Mouse (Mus musculus) limb, embryonic 11.5 days (tissue): ENCODE data around the gene Pomt2. TPM values are rescaled to one million over a fixed set of nuclear protein-coding genes. Genes with fewer than 3 reads are reported as not detected.

Experiments
- ATAC-seq: fragments of 200-750 bp; cut with Nextera tagmentation; 2 replicates; pipeline ENCODE4 v1.8.0; 2017; ENCODE audit warnings: low read depth; ENCODE audit not compliant: insufficient number of reproducible peaks, low FRiP score, low TSS enrichment
- DNase-seq: peaks from one replicate; pipeline ENCODE4 v3.0.0-alpha.2; 2015; ENCODE audit warnings: low spot score
- H3K27ac ChIP-seq: fragments of 300-500 bp; sonication (generic); replicated peaks from 2 replicates; pipeline ENCODE4 v1.5.1; 2014; ENCODE audit warnings: low read depth, mild to moderate bottlenecking, low read length
- H3K27me3 ChIP-seq: fragments of 300-500 bp; sonication (generic); 2 replicates; pipeline ENCODE4 v1.6.1; 2014; ENCODE audit warnings: mild to moderate bottlenecking, low read length, mixed read lengths; ENCODE audit not compliant: control insufficient read depth, insufficient read depth
- H3K36me3 ChIP-seq: fragments of 300-500 bp; sonication (generic); 2 replicates; pipeline ENCODE4 v1.6.1; 2014; ENCODE audit warnings: mild to moderate bottlenecking, low read length, moderate library complexity, mixed read lengths; ENCODE audit not compliant: control insufficient read depth, insufficient read depth
- H3K4me1 ChIP-seq: fragments of 300-500 bp; sonication (generic); 2 replicates; pipeline ENCODE4 v1.6.1; 2014; ENCODE audit warnings: low read length, mixed read lengths; ENCODE audit not compliant: control insufficient read depth, insufficient read depth
- H3K4me2 ChIP-seq: fragments of 300-500 bp; sonication (generic); 2 replicates; pipeline ENCODE4 v1.6.1; 2014; ENCODE audit warnings: low read depth, mild to moderate bottlenecking, moderate library complexity; ENCODE audit not compliant: severe bottlenecking
- H3K4me3 ChIP-seq: fragments of 300-500 bp; sonication (generic); 2 replicates; pipeline ENCODE4 v1.5.1; 2014; ENCODE audit warnings: low read depth, low read length
- H3K9ac ChIP-seq: fragments of 300-500 bp; sonication (generic); 2 replicates; pipeline ENCODE4 v1.6.1; 2014; ENCODE audit warnings: mild to moderate bottlenecking, low read length
- H3K9me3 ChIP-seq: fragments of 300-500 bp; sonication (generic); 2 replicates; pipeline ENCODE4 v1.6.1; 2016; ENCODE audit warnings: low read length; ENCODE audit not compliant: control insufficient read depth
- WGBS: fragments of 180-500 bp; shearing (Covaris S2); extraction: QIAGEN DNeasy Blood & Tissue Kit; methylation state at CpG from one replicate; pipeline ENCODE4 v1.1.7; 2014; 5-methylcytosine and 5-hydroxymethylcytosine counted together
- polyA plus RNA-seq: library from polyadenylated mRNA; unstranded; fragments of >200 nt; fragmentation: Nextera tagmentation; extraction: Ambion mirVana; gene quantifications from 2 replicates; pipeline ENCODE4 v1.2.1, GENCODE M21; 2014

The Pomt2 gene
- polyA plus RNA-seq = 15.4 and 16.7 TPM in 2 replicates

DNA sequence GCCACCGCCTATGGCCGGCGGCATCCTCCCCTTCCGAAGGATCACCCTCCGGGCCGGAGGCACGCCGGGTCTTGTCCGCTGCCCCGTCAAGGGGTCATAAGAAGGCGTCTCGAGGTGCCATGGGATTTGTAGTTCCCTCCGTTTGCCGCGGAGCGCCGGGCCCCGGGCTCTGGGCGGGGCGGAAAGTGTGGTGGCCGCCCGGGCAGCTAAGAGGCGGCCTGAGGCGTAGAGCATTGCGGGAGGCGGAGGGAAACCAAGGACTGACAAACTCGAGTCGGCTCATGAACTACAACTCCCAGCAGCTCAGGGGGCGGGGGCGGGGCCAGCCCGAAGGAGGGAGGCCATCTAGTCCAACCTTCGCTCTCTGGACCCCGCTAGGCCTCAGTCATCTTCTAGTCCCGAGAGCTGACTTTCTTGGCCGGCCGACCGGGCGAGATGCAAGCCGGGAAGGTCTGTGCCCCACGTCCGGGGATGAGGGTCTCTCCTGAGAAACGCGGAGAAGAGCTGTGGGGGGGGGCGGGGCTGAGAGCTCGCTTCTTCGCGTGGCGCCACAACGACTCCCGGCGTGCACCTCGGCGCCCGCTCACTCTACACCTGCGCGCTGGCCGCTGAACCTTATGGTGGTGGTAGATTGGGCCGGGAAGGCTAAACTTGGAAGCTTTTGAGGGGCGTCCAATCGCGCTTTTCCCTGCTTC lies at the start of gene Pomt2:
TSS of gene Pomt2 (minus strand) at position 574 of the 695 bp plus-strand sequence.
- H3K27ac ChIP-seq = peak within 1 kb of the TSS; percentile 93
- peak within 1 kb of the TSS; percentile 51 for H3K4me2 ChIP-seq
- ATAC-seq (peak; percentile 95), DNase-seq (peak; percentile 92)
- peaks cover 10% of the 10 kb centered on the region; the same call in 1 of the 2 replicates for H3K4me1 ChIP-seq
- no peaks in the 10 kb centered on the region for H3K27me3 ChIP-seq
- H3K9me3 ChIP-seq = no peaks in the 10 kb centered on the region; the same call in 1 of the 2 replicates
- H3K36me3 ChIP-seq = peaks cover 4% of the 10 kb centered on the region; the same call in 1 of the 2 replicates
- H3K9ac ChIP-seq = peak within 1 kb of the TSS; percentile 75
- peak within 1 kb of the TSS; percentile 89 for H3K4me3 ChIP-seq
- under 1% methylated on average over 61 of the region's 61 CpGs for WGBS

GRCm38 (mm10) chr12:87196310-87196709 lies 48.5 kb upstream of the Pomt2 start:
- Histone ChIP-seq H3K4me3 (no peak overlapping the region), H3K9me3 (no peaks in the 10 kb centered on the region), H3K36me3 (no peaks in the 10 kb centered on the region), H3K27ac (no peak overlapping the region), H3K9ac (no peak overlapping the region), H3K4me2 (no peak overlapping the region), H3K4me1 (no peaks in the 10 kb centered on the region), H3K27me3 (no peaks in the 10 kb centered on the region)
- ATAC-seq (no peak), DNase-seq (no peak)

DNA sequence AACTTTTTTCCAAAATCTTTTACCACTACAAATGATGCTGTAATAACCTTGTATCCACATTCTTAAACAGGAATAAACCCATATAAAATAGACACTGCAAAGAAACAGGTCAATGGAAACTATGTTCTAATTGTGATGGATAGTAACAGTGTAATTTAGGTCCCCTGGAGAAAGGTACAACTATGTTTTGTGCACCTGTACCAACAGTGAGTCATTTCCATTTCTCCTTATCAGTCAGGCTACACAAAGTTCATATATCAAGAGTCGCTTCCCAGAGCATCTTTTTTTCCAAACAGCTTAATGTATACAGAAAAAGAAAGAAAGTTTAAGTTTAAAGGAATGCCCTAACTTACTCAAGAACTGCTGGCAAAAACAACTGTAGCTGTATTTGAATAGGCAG lies 47.3 kb upstream of the Pomt2 start:
- WGBS = 86% methylated on average over 1 of the region's 1 CpGs

GRCm38 (mm10) chr12:87193008-87193407 lies 45.2 kb upstream of the Pomt2 start:
- no peaks in the 10 kb centered on the region for H3K9me3 ChIP-seq
- no peak overlapping the region for H3K4me3 ChIP-seq
- H3K4me1 ChIP-seq = no peaks in the 10 kb centered on the region
- DNase-seq (no peak), ATAC-seq (no peak)
- H3K9ac ChIP-seq = no peak overlapping the region
- H3K27me3 ChIP-seq = no peaks in the 10 kb centered on the region
- no peak overlapping the region for H3K27ac ChIP-seq
- 91% methylated on average over 3 of the region's 3 CpGs for WGBS
- H3K36me3 ChIP-seq = no peaks in the 10 kb centered on the region
- H3K4me2 ChIP-seq = no peak overlapping the region

More for the DNA sequence above, 47.3 kb upstream of the Pomt2 start:
- no peak overlapping the region for H3K27ac ChIP-seq
- no peak for DNase-seq
- H3K9me3 ChIP-seq = no peaks in the 10 kb centered on the region
- no peak for ATAC-seq
- no peaks in the 10 kb centered on the region for H3K27me3 ChIP-seq
- H3K4me3 ChIP-seq = no peak overlapping the region
- H3K36me3 ChIP-seq = no peaks in the 10 kb centered on the region
- no peak overlapping the region for H3K4me2 ChIP-seq
- H3K4me1 ChIP-seq = no peaks in the 10 kb centered on the region
- no peak overlapping the region for H3K9ac ChIP-seq

- peaks cover 10% of the 10 kb centered on the region for H3K4me1 ChIP-seq
- H3K36me3 ChIP-seq = no peaks in the 10 kb centered on the region; the same call in 1 of the 2 replicates
- 90% methylated on average over 4 of the region's 4 CpGs for WGBS
- H3K27ac ChIP-seq = no peak overlapping the region
- H3K9me3 ChIP-seq = no peaks in the 10 kb centered on the region
- ATAC-seq (no peak), DNase-seq (no peak)
- H3K27me3 ChIP-seq = no peaks in the 10 kb centered on the region
- no peak overlapping the region for H3K4me3 ChIP-seq
- no peak overlapping the region for H3K4me2 ChIP-seq
- no peak overlapping the region for H3K9ac ChIP-seq
Measured at GRCm38 (mm10) chr12:87177631-87178030, 29.9 kb upstream of the Pomt2 start.

DNA sequence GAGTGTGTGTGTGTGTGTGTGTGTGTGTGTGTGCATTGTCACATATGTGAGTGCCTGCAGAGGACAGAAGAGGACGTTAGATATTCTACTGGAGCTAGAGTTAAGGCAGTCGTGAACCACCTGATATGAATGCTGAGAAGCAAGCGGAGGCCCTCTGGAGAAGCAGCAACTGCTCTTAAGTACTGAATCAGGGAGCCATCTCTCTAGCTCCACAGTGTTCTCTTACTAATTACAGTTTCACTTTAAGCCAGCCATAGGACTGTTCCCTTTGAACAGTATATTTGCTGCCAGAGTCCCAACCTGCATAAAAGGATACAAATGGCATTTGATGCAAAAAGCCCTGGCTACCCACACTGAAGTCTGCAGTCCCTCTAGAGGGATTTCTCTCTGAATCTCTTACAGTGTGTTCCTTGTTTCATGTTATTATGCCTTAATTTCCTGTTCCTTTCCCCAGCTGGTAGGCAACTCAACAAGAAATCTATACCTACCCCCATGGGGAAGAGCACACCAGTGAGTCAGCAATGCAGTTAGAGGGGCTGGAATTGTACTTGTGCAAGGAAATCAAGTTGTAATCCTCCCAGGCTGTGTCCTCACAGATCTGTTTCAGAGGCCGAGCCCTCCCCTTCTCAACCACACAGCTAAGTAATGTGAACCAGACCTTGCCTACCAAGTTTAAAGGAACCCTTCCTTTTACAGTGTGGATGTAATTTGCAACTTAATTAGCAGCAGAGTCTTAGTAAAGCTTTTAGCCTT lies 27.6 kb upstream of the Pomt2 start:
- DNase-seq = peak; percentile 44
- Histone ChIP-seq H3K27ac (peak overlapping the region; percentile 48; the same call in 1 of the 2 replicates), H3K36me3 (no peaks in the 10 kb centered on the region; the same call in 1 of the 2 replicates), H3K4me2 (no peak overlapping the region; the same call in 1 of the 2 replicates), H3K9ac (no peak overlapping the region), H3K27me3 (no peaks in the 10 kb centered on the region), H3K4me1 (peaks cover 10% of the 10 kb centered on the region), H3K4me3 (no peak overlapping the region), H3K9me3 (no peaks in the 10 kb centered on the region)
- 54% methylated on average over 4 of the region's 4 CpGs for WGBS
- peak; percentile 73 for ATAC-seq

DNA sequence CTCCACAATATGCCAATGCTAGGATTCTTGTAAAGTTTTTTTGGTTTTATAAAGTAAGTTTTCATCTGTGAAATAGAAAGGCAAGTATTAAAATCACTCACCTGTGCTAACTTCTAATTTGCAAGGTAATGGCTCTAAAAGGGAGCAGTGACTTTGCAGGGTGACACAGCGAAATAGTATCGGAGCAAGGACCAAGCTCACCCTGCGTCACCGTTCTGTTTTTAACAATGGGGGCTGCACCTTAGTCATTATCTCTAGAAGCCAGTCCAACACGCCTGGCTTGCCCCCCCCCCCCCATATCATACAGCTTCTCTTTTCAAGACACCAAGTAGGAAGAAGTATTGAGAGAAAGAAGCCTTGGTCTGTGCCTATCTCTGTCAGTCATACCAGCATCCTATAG lies 13.0 kb upstream of the Pomt2 start:
- no peak for ATAC-seq
- no peaks in the 10 kb centered on the region for H3K4me1 ChIP-seq
- 91% methylated on average over 5 of the region's 5 CpGs for WGBS

GRCm38 (mm10) chr12:87160310-87160709 lies 12.5 kb upstream of the Pomt2 start:
- no peak overlapping the region for H3K4me2 ChIP-seq
- no peak overlapping the region for H3K27ac ChIP-seq
- no peak overlapping the region for H3K4me3 ChIP-seq
- H3K4me1 ChIP-seq = no peaks in the 10 kb centered on the region
- DNase-seq (no peak), ATAC-seq (no peak)
- 0 out of 2 replicates have a peak, but pooled peaks cover 4% of the 10 kb centered on the region for H3K36me3 ChIP-seq
- no peaks in the 10 kb centered on the region for H3K9me3 ChIP-seq
- H3K9ac ChIP-seq = no peak overlapping the region
- H3K27me3 ChIP-seq = no peaks in the 10 kb centered on the region
- 89% methylated on average over 1 of the region's 1 CpGs for WGBS

More for the DNA sequence above, 13.0 kb upstream of the Pomt2 start:
- Histone ChIP-seq H3K27ac (no peak overlapping the region), H3K36me3 (0 out of 2 replicates have a peak, but pooled peaks cover 4% of the 10 kb centered on the region), H3K9ac (no peak overlapping the region), H3K4me3 (no peak overlapping the region), H3K27me3 (no peaks in the 10 kb centered on the region), H3K4me2 (no peak overlapping the region), H3K9me3 (no peaks in the 10 kb centered on the region)
- DNase-seq = no peak
